Mouse (Mus musculus): Measurements from ENCODE around the gene Slc27a5.

Gene Slc27a5

GRCm38 (mm10) chr7:12985724-12986123, 12.3 kb downstream of the Slc27a5 start:
- DNase-seq (ENCODE audit: low spot score), result no peak

DNA sequence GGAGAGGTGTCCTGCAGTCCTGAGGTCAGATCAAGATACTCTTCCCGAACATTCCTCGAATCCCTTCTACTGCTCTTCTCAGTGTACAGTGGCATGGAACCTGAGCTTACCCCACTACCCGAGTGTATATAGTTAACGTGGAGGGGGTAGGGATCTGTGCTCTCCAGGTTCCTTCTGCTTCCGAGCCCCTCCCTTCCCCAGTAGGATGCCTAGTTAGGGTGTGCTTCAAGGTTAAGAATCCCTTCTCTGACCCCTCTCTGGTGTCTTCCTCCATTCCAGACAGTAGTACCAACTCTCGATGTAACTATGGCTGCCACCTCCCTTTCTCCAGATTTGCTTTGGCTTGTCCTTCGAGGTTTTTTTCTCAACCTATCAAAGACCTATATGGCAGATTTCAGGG, 17.7 kb downstream of the Slc27a5 start:
- no peak for DNase-seq (ENCODE audit: low spot score)

DNA sequence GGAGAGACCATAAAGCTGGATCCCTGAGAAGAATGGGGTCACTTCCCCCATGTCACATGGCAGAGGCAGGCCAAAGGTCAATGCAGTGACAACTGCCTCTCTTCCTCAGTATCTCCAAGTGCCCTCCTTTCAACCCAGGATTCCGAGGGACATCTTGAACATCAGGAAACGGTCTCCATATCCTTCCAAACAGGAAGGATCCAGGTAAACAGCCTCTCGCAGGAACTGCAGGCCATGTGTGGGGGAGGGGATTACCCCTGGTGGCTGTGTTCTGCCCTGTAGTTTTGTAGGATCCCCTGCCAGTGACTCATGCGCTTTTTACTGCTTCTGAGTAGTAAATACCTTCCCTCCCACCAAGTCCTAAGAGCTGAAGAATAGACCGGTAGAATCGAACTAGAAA, 18.2 kb downstream of the Slc27a5 start:
- no peak for DNase-seq (ENCODE audit: low spot score)

- DNase-seq (ENCODE audit: low spot score), result no peak
Observed at GRCm38 (mm10) chr7:12978931-12979722, 18.9 kb downstream of the Slc27a5 start.

- DNase-seq (ENCODE audit: low spot score), result peak; percentile 92
Observed at GRCm38 (mm10) chr7:12977682-12978389, 20.2 kb downstream of the Slc27a5 start, which contains the start of gene Zfp446. Gene Zfp446, plus strand, starts transcription at chr7:12977848.

DNA sequence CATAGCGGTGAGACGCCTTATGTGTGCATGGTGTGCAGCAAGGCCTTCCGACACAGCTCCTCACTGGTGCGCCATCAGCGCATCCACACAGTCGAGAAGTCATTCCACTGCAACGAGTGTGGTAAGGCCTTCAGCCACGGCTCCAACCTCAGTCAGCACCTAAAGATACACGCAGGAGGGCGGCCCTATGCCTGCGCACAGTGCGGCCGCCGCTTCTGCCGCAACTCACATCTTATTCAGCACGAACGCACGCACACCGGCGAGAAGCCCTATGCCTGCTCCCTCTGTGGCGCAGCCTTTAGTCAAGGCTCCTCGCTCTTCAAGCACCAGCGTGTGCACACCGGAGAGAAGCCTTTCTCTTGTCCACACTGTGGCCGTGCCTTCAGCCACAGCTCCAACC, 27.1 kb downstream of the Slc27a5 start:
- no peak for DNase-seq (ENCODE audit: low spot score)

DNA sequence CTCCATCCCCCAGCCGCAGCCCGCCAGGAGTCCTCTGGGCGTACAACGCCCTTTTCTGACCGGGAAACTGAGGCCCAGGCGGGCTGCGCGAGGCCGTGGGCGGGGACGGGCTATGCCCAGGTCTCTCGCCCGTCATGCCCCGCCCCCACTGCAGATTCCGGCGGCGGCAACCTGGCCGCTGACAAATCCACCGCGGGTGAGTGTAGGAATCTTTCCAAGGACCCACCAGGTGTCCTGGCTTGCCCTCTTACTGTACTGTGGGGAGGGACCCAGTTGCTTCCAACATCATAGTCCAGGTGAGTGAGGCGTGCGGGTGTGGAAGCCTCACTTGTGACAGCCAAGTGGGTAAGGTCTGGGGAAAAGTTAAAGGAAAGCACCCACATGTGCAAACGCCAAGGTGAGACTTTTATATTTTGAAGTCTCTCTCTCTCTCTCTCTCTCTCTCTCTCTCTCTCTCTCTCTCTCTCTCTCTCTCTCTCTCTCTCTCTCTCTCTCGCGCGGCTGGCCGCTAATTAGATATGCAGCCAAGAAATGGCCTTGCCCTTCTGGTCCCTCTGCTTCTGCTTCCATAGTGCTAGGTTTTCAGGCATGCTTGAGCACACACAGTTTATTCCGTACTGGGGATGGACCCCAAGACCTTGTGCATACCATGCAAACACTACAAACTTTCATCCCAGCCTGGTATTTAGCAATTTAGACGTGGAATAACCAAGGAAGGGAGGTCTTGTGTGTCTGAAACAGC, 31.7 kb downstream of the Slc27a5 start:
- DNase-seq (ENCODE audit: low spot score), result peak; percentile 67

GRCm38 (mm10) chr7:12965678-12966091, 32.3 kb downstream of the Slc27a5 start, which contains the start of gene Zfp324:
Gene Zfp324, plus strand, starts transcription at chr7:12965838.
- peak; percentile 78 for DNase-seq (ENCODE audit: low spot score)

DNA sequence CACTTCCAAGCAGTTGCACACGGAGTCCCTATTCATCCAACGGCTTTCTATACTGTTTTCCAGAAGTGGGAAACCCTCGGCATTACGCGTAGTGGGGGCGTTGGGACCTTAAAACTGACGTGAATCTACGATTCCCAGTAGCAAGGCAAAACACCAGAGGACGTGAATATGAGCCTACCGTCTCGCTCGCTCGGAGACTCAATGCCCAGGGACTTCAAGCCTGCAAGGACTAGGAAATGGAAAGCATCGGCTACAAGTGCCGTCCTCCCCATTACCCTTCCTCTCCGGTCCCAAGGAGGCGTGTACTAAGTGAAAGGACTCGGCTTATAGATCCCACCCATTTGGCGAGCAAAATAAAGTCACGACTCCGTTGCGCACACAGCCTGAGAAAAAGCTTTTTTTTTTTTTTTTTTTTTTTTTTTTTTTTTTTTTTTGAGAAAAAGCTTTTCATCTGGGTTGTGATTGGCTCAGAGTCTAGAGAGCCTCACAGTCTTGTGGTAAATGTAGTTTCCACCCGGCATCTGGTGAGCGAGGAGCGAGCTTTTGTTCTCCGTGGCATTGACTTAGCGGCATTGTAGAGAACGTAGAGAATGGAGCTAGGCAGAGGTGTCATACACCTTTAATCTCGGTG, 36.4 kb downstream of the Slc27a5 start:
- peak; percentile 20 for DNase-seq (ENCODE audit: low spot score)

DNA sequence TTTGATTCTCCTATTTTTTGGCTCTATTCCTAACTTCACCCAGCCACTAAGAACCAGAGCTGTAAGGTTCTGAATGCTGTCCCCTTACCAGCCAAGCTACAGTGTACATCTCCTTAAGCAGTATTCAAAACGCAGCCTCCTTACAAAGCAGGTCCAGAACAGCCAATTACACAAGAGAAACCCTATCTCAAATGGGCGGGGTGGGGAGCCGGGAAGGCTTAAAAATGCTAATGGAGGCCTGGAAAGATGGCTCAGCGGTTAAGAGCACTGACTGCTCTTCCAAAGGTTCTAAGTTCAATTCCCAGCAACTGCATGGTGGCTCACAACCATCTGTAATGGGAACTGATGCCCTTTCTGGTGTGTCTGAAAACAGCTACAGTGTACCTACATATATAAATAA, 38.3 kb downstream of the Slc27a5 start:
- no peak for DNase-seq (ENCODE audit: low spot score)

DNA sequence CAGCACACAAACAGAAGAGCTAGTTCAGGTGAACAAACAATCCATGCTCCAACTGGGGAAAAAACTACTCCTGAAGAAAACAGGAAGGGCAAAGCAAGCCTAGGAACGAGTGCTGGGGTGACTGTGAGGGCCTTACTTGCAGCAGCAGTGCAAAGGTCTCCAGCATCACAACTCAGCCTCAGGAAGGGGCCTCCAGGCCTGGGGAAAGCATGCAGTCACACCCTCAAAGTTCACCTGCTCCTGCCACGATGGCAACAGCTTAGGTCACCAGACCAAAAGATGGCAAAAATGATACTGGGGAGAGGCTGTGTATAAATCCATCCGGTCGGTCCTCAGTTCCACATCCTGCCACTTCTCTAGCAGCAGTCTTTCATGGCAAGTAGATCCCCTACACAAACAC, 39.0 kb downstream of the Slc27a5 start:
- no peak for DNase-seq (ENCODE audit: low spot score)

GRCm38 (mm10) chr7:12957511-12957910, 40.5 kb downstream of the Slc27a5 start:
- DNase-seq (ENCODE audit: low spot score), result no peak

- no peak for DNase-seq (ENCODE audit: low spot score)
Observed at GRCm38 (mm10) chr7:12954896-12955295, 43.1 kb downstream of the Slc27a5 start.

DNA sequence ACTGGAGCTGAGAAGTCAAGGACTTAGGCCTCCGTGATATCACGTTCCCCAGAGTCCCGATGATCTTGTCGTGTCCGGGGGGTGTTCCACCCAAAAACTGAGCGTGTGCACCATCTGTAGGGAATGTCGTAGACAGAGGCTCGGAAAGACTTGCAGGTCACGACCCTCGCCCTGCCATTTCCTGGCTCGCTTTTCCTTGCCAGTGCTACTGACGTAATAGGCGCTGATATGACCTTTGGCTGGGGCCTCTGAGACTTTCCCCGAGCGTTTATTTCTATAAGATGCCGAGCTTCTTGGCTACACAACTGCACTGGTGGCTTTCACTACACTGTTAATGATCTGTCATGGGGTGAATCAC, 48.1 kb downstream of the Slc27a5 start:
- DNase-seq (ENCODE audit: low spot score), result no peak

GRCm38 (mm10) chr7:12949032-12949871, 48.7 kb downstream of the Slc27a5 start:
- peak; percentile 80 for DNase-seq (ENCODE audit: low spot score)

GRCm38 (mm10) chr7:12943488-12943887, 54.5 kb downstream of the Slc27a5 start:
- no peak for DNase-seq (ENCODE audit: low spot score)

- no peak for DNase-seq (ENCODE audit: low spot score)
Observed at GRCm38 (mm10) chr7:12940599-12940998, 57.4 kb downstream of the Slc27a5 start.
